Mouse (Mus musculus): ENCODE results near the gene Arf6. TPM values are rescaled to one million over a fixed set of nuclear protein-coding genes. Genes with fewer than 3 reads are reported as not detected.

The Arf6 gene
- 291 and 319 TPM in 2 replicates for polyA plus RNA-seq (2012)

DNA sequence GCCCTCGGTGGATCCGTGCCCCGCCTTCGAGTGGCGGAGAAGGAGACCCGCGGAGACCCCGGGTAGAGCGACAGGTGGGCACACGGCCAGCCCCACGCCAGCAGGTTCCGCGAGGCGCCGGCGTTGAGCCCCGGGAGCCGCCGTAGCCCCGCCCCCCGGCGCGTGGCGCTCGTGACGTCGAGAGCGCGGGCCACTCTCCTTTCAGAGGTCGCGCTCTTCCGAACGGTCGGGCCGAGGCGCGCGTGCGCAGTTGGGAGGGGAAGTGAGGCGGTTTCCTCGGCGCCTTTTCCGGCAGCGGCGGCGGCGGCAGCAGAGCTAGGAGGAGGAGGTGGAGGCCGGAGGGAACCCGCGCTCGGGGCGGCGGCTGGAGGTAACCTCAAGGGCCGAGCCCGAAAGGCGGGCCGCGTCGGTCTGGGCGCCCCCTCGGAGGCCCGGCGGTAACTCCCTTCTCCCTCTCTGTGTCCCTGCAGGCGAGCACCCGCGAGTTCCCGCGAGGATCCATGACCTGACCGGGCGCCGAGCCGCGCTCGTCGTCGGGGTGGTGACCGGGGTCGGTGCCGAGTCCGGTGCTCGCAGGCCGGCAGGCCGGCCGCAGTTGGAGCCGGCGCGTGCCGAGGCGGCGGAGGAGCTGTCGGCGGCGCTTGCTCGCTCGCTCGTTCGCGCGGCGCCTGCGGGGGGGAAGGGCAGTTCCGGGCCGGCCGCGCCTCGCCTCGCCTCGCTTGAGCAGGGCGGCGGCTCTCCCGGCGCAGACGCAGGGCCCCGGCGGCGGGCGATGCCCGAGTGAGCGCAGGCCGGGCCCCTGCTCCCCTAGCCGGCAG, at the start of gene Arf6, which contains the start of gene Gm9887:
Gene Arf6 (plus strand): TSS at position 297 of the 818 bp plus-strand sequence.
Gene Gm9887 (minus strand): TSS at position 605 of the 818 bp plus-strand sequence.

GRCm38 (mm10) chr12:69356546-69357299, 15.2 kb upstream of the Arf6 start, which contains the start of gene Nemf:
Gene Nemf (minus strand): TSS chr12:69357165.

Other genes starting within 250 kb of the Arf6 start
- 1,801 and 1,826 TPM in 2 replicates for gene Rps29, start 213.0 kb upstream of the Arf6 start, polyA plus RNA-seq (2012)
- gene Lrr1, start 203.3 kb upstream of the Arf6 start, polyA plus RNA-seq (2012) = 21.8 and 27.0 TPM in 2 replicates
- 82.0 and 82.7 TPM in 2 replicates for gene Rpl36al, start 188.1 kb upstream of the Arf6 start, polyA plus RNA-seq (2012)
- 52.9 and 53.9 TPM in 2 replicates for gene Mgat2, start 188.0 kb upstream of the Arf6 start, polyA plus RNA-seq (2012)
- 40.4 and 45.3 TPM in 2 replicates for gene Gm49383, start 175.0 kb upstream of the Arf6 start, polyA plus RNA-seq (2012)
- gene Dnaaf2, start 173.7 kb upstream of the Arf6 start, polyA plus RNA-seq (2012) = 3.6 and 4.9 TPM in 2 replicates
- not detected in 2 replicates for gene Gm49384, start 167.9 kb upstream of the Arf6 start, polyA plus RNA-seq (2012)
- 10.0 and 17.5 TPM in 2 replicates for gene Pole2, start 144.0 kb upstream of the Arf6 start, polyA plus RNA-seq (2012)
- 5.8 and 10.9 TPM in 2 replicates for gene Klhdc1, start 131.0 kb upstream of the Arf6 start, polyA plus RNA-seq (2012)
- gene Klhdc2, start 75.5 kb upstream of the Arf6 start, polyA plus RNA-seq (2012) = 20.6 and 22.4 TPM in 2 replicates
- gene Nemf, start 15.0 kb upstream of the Arf6 start, polyA plus RNA-seq (2012) = 3.5 and 4.8 TPM in 2 replicates
- 1.7 and 3.2 TPM in 2 replicates for gene Gm9887, start 308 bp downstream of the Arf6 start, polyA plus RNA-seq (2012)
- gene Vcpkmt, start 210.9 kb downstream of the Arf6 start, polyA plus RNA-seq (2012) = 9.6 and 12.5 TPM in 2 replicates